Mouse (Mus musculus) adrenal gland, postnatal 10 days (tissue): ENCODE data around the gene Derl3. TPM values are rescaled to one million over a fixed set of nuclear protein-coding genes. Genes with fewer than 3 reads are reported as not detected.

Source experiments
- DNase-seq: peaks from one replicate; pipeline ENCODE4 v3.0.0; 2021; ENCODE audit warnings: mixed read lengths
- total RNA-seq, 2 experiments: library from RNA; stranded (reverse); gene quantifications; 2 replicates each; pipeline ENCODE4 v1.2.3; 2021

The Derl3 gene
- total RNA-seq, 2 experiments from 2014 or later = 0.91 to 1.3 TPM

DNA sequence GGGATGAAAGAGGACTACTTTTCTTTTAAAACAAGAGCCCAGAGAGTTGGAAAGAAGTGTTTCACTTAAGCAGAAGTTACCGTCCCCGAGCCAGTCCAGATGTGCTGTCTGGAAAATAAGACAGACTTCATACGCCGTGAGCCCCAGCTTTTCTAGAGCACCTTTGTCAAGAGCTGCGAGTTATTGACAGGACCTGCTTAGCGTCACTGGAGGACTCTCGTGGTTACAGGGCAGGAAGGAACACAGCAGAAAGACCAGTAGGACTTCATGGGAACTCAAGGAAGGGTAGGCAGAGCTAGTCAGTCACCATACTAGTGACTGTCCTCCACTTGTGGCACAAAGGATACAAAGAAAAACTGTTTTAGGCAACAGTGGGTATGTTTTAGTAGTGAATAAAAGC, 22.3 kb downstream of the Derl3 start:
- DNase-seq = no peak

DNA sequence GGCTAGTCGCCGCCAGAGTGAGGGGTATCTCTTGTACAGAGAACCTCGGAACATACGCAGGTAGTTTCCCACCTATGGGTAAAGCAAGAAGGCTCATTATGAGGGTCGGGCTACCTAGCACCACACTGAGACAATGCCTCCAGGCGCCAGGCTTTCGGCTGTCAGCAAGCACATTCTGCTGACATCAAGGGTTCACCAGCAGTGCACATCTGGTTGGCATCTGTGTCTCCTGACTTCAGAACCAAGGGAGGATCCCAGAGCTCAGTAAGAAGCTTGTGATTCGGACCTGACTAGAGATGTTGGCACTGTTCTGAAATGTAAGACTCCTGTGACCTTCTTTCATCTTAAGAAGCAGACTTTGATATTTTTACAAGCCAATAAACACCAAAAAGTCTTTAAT, 23.6 kb downstream of the Derl3 start:
- no peak for DNase-seq

DNA sequence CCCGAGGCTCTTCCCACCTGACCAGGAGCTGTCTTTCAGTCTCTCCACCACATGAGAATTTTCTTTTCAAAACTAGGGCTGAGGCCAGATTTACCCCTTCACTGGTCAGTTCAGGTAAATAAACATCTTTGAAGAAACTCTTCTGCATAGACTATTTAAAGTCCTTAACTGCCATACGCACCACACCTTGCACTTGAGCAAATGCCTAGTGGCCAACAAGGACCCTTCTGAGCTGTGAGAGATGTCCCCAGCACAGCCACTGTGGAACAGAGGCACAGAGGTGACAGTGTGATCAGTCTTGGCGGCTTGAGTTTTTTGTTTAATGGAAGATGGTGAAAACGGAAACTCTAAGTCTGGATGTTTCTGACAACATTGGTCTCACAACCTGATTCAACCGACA, 25.8 kb downstream of the Derl3 start:
- no peak for DNase-seq

DNA sequence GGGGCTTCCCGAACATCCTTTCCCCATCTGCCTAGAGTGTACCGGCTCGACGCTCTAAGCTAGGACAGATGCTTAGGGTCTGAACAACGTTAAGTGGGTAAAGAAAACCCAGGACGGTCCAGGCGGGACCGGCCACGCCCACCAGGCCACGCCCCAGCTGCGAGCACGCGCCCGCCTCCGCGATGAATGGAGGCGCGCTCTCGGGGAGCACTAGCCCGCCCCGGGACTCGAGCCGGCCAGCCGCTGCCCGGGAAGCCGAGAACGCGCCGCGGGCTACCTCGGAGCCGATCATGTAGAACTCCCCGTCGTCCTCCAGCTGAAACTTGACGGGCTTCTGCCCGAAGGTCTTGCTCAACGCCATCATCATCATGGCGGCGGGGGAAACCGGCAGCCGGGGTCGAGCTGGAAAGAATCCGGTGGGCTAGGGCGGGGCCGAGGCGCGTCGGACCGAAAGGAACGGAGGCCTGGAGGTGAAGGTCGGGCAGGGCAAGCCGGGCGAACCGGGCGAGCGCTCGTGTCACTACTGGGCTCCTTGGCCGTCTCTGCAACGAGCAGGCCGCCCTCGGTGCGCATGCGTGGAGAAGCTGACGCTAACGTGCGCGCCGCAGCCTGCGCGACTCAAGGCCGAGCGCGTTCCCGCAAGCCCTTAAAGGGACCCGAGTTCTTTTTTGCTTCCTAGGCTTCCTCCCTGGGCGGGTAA, 28.0 kb downstream of the Derl3 start, which contains the start of gene Smarcb1:
Gene Smarcb1, minus strand, starts transcription at position 592 of the 700 bp plus-strand sequence.
- DNase-seq = peak; percentile 96

DNA sequence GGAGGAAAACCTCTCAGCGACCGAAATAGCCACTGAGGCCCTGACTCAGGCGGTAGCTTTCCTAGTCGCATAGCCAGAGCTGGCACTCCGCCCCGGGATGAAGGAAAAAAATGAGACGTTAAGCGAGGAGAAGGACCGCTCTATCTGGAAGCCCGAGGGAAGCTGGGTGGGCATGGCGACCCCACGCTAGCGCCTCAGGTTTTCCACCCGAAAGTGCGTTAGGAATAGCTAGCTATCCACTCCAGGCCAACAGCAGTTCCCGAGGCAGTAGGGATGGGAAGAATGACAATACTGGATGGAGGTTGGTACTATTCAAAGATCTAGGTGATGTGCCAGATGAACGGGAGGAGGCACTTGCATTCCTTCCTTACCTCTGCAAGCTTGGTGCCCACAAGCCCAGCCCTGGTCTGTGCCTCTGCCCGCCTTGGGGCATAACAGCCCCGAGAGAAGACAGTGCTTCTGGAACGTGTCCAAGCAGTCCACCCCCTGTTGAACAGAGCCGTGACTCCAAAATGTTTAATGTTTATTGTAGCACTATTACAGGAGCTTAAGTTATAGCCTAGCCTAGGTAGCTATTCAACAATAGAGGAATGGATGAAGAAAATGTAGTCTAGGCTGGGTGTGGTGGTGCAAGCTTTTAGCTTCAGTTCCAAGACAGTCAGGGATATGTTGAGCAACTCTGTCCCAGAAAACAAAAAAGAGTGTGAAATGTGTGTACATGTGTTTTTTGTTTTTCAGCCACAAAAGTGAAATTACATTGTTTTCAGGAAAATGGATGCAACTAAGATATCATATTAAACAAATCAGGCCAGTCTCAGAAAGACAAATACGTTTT, 28.7 kb downstream of the Derl3 start:
- no peak for DNase-seq

DNA sequence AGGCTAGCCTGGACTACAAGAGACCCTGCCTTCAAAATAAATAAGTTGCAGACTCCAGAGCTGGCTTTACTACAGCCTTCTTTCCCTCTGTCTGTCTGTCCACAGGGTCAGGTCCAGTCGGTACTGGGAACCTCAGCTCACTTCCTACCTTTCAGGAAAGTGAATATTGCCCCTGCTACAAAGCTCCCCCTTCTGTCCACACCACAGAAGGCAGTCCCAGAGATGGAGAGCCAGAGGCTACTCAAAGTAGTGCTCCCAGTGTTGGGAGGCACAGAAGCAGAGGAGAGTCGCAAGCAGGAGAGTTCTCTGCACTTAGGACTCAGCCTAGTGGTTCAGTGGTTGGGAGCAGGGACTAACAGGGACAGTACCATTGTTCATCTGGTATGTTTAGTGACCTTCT, 31.1 kb downstream of the Derl3 start:
- no peak for DNase-seq

DNA sequence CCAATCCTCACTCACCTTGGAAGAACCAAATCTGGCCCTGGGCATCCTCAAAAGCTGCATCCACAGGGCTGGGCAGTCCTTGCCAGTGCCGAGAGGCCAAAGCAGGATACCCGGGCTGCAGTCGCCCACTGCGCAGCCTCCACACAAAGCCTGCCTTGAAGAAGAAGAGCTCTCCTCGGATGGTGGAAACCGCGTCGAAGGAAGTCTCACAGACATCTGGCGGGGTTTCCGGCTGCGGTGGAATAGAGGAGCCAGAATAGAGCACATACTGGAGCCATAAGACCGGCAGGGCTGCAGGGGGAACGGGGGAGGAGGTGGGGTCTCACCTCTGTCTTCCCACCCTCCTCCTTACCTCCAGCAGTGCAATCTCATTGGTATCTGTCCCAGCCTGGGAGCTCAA, 33.2 kb downstream of the Derl3 start:
- no peak for DNase-seq

DNA sequence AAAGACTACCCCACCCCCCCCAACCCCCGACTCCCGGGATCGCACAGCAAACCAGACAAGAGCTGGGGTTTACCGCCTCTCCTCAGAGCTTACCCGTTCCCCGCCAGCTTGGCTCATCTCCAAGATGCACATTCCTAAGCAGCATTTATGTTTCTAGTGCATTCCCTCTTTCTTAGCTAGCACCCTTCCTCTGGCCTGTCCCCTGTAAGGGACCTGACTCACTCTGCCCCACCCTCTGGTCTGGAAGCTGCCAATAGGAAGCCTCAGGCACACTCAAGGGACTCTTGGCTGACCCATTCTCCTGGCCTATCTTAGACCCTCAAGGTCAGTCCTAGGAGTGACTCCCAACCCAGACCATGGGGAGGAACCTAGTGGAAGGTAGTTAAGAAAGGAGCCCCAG, 37.1 kb downstream of the Derl3 start:
- no peak for DNase-seq

DNA sequence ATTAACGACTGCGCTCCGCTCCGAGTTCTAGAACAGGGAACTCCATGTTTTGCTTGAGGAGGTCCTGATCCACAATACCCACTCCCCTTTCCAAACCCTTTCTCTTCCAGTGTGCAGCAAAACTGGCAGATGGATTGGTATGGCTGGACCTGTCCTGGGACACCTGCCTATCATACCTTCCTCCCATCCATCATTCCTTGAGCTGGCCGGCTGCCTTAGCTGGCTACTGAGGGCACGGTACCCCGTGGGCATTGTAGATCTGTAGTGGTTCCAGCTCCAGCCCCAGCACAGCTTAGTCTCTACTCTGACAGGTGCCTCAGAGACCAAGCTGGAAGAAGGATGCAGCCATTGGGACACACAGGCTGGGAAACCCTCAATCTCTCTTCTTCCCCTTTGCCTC, 38.1 kb downstream of the Derl3 start:
- no peak for DNase-seq

DNA sequence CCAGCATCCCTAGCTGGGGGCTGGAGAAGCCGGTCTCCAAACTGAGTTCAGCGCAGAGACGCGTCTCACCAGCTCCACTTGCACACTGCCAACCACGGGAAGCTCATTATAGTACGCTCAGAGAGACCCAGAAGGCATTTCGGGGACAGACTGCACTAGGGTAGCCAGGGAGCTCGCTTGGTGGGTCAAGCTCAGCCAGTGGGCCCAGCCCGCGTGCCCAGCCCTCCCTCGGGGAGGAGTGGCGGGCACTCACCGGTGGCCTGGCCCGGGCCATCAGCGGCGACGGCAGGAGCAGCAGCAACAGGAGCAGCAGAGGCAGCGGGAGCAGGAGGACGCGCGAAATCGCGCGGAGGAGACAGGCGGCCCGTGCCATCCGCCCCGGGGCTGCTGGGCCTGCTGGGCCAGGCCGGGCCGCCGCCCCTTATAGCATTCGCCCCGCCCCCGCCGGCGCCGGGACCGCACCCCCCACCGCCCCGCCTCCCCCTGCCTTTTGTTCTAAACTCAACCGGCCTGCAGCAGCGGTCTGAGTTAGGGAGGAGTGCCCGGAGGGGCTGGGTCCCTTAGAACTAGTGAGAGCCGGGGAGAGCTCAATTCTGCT, 39.0 kb downstream of the Derl3 start:
- peak; percentile 82 for DNase-seq

DNA sequence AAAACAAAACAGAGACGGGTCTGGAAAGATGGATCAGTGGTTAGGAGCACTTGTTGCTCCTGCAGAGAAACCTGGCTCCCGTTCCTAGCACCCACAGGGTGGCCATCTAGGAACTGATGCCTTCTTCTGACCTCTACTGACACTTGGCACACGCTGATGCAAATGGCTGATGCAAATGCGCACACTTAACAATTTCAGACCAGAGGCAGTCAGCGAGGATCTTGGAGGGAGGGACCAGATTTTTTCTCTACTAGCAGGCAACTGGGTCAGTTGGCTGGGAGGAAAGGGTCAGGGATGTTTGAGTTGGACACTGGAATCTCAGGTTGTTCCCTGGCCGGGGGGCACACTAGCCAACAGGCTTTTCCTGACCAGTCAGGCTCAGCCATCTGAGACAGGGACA, 39.7 kb downstream of the Derl3 start, which contains the start of gene Chchd10:
Gene Chchd10, plus strand, starts transcription at position 240 of the 400 bp plus-strand sequence.
- DNase-seq = no peak

DNA sequence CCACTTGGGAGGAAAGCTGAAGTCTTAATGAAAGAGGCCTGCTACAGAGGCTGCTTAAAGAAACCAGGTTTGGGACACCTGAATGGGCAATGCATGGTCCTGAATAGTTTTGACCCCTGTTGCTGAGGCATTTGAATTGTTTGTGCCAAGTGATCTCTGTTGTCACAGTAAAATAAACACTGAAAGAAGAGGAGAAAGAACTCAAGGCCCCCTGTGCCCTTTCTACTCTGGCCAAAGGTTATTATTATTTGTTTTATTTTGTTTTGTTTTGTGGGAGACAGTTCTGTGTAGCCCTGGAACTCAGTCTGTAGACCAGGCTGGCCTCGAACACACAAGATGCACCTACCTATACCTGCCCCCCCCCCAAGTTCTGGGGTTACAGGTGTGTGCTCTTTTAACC, 41.8 kb downstream of the Derl3 start:
- no peak for DNase-seq

DNA sequence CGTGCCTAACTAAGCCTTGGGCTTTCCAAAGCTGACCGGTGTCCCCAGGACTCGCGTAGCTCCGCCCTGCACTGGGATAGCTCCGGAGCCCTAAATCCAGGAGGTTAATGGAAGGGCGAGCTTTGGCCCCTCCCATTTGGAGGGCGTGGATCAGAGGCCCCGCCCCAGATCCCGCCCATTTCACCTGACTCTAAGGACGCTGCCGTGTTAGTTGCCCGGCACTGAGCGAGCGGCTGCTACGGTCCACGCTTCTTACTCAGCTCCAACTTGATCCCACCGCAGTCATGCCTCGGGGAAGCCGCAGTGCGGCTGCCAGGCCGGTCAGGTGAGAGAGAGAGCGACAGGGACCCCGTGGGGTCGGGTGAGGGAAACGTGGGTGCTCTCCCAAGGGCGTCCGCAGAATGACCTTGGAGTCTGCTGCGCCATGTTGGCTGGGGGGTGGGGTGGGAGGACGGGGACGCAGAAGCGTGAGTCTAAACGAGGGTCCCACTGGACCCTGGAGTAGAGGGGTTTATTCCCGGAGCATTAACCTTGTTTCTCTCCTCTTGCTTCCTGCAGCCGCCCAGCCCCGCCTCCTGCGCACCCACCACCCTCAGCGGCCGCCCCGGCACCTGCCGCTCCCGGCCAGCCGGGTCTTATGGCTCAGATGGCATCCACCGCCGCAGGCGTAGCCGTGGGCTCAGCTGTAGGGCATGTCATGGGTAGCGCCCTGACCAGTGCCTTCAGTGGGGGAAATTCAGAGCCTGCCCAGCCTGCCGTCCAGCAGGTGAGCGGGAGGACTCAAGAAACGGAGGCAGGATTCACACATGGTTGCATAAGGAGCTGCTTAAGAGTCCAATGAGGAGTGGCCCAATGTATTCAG, 42.7 kb downstream of the Derl3 start, which contains the start of gene Mmp11:
Gene Mmp11, minus strand, starts transcription at position 817 of the 862 bp plus-strand sequence.
- DNase-seq = peak; percentile 91

DNA sequence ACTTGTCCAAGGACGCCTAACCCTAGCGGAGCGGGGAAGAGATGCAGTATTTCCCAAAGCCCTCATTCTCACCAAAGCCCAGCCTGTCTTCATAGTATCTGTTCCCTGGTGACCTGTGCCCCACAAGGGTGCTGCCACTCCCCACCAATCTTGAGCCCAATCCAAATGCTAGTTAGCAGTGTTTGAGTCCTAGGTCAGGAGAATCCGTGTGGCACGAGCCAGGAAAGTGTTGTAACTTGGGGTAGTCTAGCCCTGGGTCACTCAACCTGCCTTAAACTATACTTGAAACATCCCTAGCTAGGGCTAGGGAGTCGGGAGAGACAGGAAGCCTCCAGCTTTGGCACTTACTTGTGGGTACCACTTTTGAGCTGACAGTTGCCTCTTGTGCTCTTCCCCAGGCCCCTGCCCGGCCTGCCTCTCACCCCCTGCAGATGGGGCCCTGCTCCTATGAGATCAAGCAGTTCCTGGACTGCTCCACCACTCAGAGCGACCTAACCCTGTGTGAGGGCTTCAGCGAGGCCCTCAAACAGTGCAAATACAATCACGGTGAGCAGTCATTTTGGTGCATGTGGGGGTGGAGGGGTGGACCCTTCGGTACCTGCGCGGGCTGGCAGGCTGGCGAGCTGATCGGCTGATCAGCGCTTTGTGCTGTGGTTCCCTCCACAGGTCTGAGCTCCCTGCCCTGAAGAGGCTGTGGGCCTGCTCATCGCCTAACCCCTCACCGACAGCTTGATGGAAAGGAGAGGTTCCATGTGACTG, 43.9 kb downstream of the Derl3 start:
- peak; percentile 60 for DNase-seq

DNA sequence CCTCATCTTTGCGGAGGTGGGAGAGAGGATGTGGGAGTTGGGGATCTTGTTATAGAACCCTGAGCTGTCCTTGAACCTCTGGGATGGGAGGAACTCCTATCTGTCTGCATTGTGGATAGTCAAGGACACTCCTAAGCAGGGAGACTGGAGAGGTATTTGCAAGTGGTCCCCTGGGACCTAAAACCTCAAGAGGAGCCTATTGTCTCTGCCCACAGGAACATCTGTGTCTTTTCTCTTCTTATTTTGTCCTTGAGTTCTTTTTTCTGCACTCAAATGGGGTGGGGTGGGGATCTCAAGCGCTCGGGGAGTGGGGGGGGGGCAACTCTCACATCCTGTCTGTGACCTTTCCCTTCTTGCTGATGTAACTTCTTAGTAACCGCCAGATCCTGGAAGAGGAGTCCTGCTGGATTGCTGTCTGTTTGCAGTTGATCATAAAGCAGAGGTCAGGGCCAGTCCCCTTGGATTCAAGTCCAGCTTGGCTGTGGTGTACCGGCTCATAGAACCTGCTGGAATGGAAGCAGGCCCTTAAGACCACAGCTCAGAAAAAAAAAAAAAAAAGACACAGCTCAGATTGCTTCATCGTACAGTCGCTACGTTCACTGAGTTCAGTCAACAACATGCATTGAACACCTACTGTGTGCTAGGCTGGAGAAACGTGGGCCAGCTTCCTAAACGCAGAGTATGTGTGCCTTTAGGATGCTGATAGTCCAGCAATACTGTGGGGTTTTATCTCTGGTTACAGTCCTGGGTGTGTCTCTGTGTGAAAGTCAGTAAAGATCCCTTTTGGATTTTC, 44.8 kb downstream of the Derl3 start:
- peak; percentile 69 for DNase-seq

DNA sequence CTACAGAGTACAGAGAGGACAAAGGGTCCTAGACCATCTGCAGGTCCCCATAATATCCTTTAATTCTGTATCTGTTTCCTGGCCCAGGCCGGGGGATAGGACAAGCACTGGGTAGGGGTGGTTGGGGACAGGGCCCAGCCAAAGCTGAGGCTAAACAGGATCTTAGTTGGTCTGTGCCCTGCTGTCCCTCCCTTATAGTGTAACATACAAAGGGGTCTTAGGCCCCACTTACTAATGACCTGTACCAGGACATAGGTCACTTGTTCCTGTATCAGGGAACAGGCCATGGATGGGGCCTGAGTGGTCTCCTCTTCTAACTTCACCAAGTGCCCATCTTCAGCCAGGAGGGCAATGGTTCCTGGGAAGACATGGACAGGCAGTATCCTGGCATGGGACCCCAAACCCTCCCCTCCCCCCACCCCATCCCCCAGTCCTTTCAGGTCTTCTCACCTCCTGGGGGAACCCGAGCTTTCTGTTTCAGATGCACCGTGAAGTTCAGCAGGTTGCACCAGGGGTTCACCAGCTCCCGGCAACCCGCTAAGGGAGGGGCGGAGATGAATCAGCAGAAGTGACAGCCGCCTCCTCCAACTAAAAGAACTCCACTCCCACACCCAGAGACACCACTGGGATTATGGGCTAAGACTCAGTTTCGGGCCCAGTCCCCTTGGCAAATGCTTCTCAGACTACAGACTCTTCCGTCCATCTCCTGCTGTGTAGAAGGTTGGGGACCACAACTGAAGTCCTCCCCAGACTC, 46.4 kb downstream of the Derl3 start:
- no peak for DNase-seq

DNA sequence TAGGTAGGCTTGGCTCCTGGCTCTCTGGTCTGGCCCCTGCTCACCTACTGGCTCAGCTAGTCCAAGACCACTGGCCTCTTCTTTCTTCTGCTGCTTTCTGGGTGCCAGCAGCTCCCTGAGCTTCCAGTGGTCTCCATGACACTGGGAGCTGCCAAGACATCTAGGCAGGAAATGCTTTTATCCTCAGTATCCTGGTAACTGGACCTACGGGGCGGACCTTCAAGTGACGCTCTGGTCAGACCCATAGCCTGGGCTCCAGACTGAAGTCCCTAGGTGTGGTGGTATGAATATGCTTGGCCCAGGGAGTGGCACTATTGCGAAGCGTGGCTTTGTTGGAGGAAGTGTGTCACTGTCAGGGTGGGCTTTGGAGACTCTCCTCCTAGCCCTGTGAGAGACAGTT, 47.3 kb downstream of the Derl3 start, which contains the start of gene Gm867:
Gene Gm867, minus strand, starts transcription at position 153 of the 400 bp plus-strand sequence.
- no peak for DNase-seq

DNA sequence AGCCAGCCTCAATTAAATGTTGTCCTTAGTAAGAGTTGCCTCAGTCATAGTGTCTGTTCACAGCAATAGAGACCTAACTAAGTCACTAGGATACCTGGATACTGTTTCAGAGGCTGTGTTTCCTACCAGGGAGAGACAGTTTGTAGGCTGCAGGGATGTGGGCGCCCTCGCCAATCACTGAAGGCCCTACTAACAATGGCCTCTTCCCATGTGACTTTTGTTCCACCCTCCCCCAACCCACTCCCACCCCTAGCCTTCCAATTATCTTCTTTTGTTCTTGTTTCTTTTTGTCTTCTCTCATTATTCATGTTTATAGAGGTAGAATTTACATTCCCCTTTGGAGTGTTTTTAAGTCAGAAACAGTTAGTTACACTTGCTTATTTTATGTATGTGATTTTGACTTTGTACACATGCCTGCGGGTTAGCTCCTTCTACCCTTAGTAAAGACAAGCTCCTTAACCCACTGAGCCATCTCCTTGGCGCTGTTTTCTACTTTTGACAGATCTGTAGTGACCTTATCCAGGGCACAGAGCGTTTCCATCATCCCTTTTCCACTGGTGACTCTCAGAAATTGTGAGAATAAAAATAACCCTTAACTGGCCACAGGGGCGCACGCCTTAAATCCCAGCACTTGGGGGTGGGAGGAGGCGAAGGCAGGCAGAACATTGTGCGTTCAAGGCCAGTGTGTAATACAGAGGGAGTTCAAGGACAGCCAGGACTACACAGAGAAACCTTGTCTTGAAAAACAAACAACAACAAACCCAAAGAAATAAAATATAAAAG, 48.0 kb downstream of the Derl3 start:
- DNase-seq = no peak
